Mouse (Mus musculus): Measurements from ENCODE around the gene Evi2a.
A peak's percentile ranks its signal among the peaks of the same experiment; 100 is the strongest.

Gene Evi2a

GRCm38 (mm10) chr11:79523560-79524309, 6.7 kb downstream of the Evi2a start, which contains the start of gene Evi2b:
Evi2b (minus strand) TSS chr11:79523762.
- DNase-seq = no peak

- DNase-seq = no peak
These were observed 7.5 kb downstream of the Evi2a start for GRCm38 (mm10) chr11:79522944-79523343.

- DNase-seq = no peak
These were observed 8.5 kb downstream of the Evi2a start for GRCm38 (mm10) chr11:79521930-79522329.

GRCm38 (mm10) chr11:79520772-79521171, 9.6 kb downstream of the Evi2a start:
- DNase-seq = no peak

GRCm38 (mm10) chr11:79519878-79520291, 10.5 kb downstream of the Evi2a start:
- no peak for DNase-seq

- DNase-seq = no peak
These were observed 11.1 kb downstream of the Evi2a start for GRCm38 (mm10) chr11:79519299-79519698.

GRCm38 (mm10) chr11:79515798-79516197, 14.6 kb downstream of the Evi2a start:
- no peak for DNase-seq

GRCm38 (mm10) chr11:79515331-79515730, 15.1 kb downstream of the Evi2a start:
- peak; percentile 19 to 23 for DNase-seq

GRCm38 (mm10) chr11:79511970-79512369, 18.4 kb downstream of the Evi2a start:
- DNase-seq = no peak

- no peak for DNase-seq
These were observed 25.9 kb downstream of the Evi2a start for GRCm38 (mm10) chr11:79504506-79504905.

GRCm38 (mm10) chr11:79503845-79504244, 26.6 kb downstream of the Evi2a start, which contains the start of gene Omg:
Omg (minus strand) TSS chr11:79504084.
- peak; percentile 14 to 18 for DNase-seq

GRCm38 (mm10) chr11:79502917-79503316, 27.5 kb downstream of the Evi2a start:
- no peak for DNase-seq

- DNase-seq = peak in 1 of 2 experiments; percentile 19
These were observed 35.2 kb downstream of the Evi2a start for GRCm38 (mm10) chr11:79494976-79495800.

- DNase-seq = no peak
These were observed 45.7 kb downstream of the Evi2a start for GRCm38 (mm10) chr11:79484721-79485120.

- no peak for DNase-seq
These were observed 46.4 kb downstream of the Evi2a start for GRCm38 (mm10) chr11:79483876-79484528.

- no peak for DNase-seq
These were observed 47.0 kb downstream of the Evi2a start for GRCm38 (mm10) chr11:79483392-79483791.
